Mouse (Mus musculus) limb, embryonic 11.5 days (tissue): ENCODE measurements around the gene Aak1. TPM values are rescaled to one million over a fixed set of nuclear protein-coding genes. Genes with fewer than 3 reads are reported as not detected.

ENCODE experiments used
- ATAC-seq: fragments of 200-750 bp; cut with Nextera tagmentation; 2 replicates; pipeline ENCODE4 v1.8.0; 2017; ENCODE audit warnings: low read depth; ENCODE audit not compliant: insufficient number of reproducible peaks, low FRiP score, low TSS enrichment
- DNase-seq: peaks from one replicate; pipeline ENCODE4 v3.0.0-alpha.2; 2015; ENCODE audit warnings: low spot score
- H3K27ac ChIP-seq: fragments of 300-500 bp; sonication (generic); replicated peaks from 2 replicates; pipeline ENCODE4 v1.5.1; 2014; ENCODE audit warnings: low read depth, mild to moderate bottlenecking, low read length
- H3K27me3 ChIP-seq: fragments of 300-500 bp; sonication (generic); 2 replicates; pipeline ENCODE4 v1.6.1; 2014; ENCODE audit warnings: mild to moderate bottlenecking, low read length, mixed read lengths; ENCODE audit not compliant: control insufficient read depth, insufficient read depth
- H3K36me3 ChIP-seq: fragments of 300-500 bp; sonication (generic); 2 replicates; pipeline ENCODE4 v1.6.1; 2014; ENCODE audit warnings: mild to moderate bottlenecking, low read length, moderate library complexity, mixed read lengths; ENCODE audit not compliant: control insufficient read depth, insufficient read depth
- H3K4me1 ChIP-seq: fragments of 300-500 bp; sonication (generic); 2 replicates; pipeline ENCODE4 v1.6.1; 2014; ENCODE audit warnings: low read length, mixed read lengths; ENCODE audit not compliant: control insufficient read depth, insufficient read depth
- H3K4me2 ChIP-seq: fragments of 300-500 bp; sonication (generic); 2 replicates; pipeline ENCODE4 v1.6.1; 2014; ENCODE audit warnings: low read depth, mild to moderate bottlenecking, moderate library complexity; ENCODE audit not compliant: severe bottlenecking
- H3K4me3 ChIP-seq: fragments of 300-500 bp; sonication (generic); 2 replicates; pipeline ENCODE4 v1.5.1; 2014; ENCODE audit warnings: low read depth, low read length
- H3K9ac ChIP-seq: fragments of 300-500 bp; sonication (generic); 2 replicates; pipeline ENCODE4 v1.6.1; 2014; ENCODE audit warnings: mild to moderate bottlenecking, low read length
- H3K9me3 ChIP-seq: fragments of 300-500 bp; sonication (generic); 2 replicates; pipeline ENCODE4 v1.6.1; 2016; ENCODE audit warnings: low read length; ENCODE audit not compliant: control insufficient read depth
- WGBS: fragments of 180-500 bp; shearing (Covaris S2); extraction: QIAGEN DNeasy Blood & Tissue Kit; methylation state at CpG from one replicate; pipeline ENCODE4 v1.1.7; 2014; 5-methylcytosine and 5-hydroxymethylcytosine counted together
- polyA plus RNA-seq: library from polyadenylated mRNA; unstranded; fragments of >200 nt; fragmentation: Nextera tagmentation; extraction: Ambion mirVana; gene quantifications from 2 replicates; pipeline ENCODE4 v1.2.1, GENCODE M21; 2014

Aak1 gene
- polyA plus RNA-seq, 1 experiment from 2014 or later = 14.1 TPM

DNA sequence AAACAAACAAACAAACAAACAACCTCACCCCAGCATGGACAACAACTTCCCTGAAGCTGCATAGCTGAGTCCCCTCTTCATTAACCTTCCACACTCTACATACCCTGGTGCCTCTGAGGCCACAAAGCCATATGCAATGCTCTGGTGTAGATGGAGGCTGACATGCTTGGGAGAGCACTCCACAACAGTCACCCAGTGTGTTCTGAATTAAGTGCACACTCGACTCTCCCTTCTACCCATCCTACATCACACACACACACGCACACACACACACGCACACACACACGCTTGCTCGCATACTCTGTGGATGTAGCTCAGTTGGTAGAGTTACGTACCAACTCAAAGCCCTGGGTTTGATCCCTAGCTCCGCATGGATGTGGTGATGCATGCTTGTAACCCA is 24.9 kb upstream of the Aak1 start:
- WGBS = 92% methylated on average over 7 of the region's 7 CpGs
- no peak for DNase-seq

DNA sequence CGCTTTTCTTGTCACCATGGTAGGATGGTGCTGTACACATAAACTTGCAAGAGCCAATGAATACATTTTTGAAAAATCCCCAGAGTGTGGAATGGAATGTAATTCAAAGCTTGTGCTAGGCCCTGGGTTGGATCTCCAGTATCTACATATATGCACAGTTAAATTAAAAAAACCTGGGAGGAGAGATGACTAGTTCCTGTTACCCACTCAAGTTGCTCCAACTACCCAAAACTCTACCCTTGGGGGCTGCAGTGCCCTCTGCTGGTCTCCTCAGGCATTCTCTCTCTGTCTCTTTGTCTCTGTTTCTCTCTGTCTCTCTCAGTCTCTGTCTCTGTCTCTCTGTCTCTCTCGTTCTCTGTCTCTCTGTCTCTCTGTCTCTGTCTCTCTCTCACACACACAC is 21.9 kb upstream of the Aak1 start:
- Histone ChIP-seq H3K4me2 (no peak overlapping the region), H3K27ac (no peak overlapping the region), H3K9ac (no peak overlapping the region), H3K4me1 (peaks cover 3% of the 10 kb centered on the region; the same call in 1 of the 2 replicates), H3K9me3 (no peaks in the 10 kb centered on the region), H3K4me3 (no peak overlapping the region), H3K36me3 (no peaks in the 10 kb centered on the region), H3K27me3 (peaks cover 5% of the 10 kb centered on the region)
- ATAC-seq (no peak), DNase-seq (no peak)
- WGBS = 93% methylated on average over 2 of the region's 2 CpGs

More for the DNA sequence above, 24.9 kb upstream of the Aak1 start:
- H3K27ac ChIP-seq = no peak overlapping the region
- H3K36me3 ChIP-seq = no peaks in the 10 kb centered on the region
- no peaks in the 10 kb centered on the region for H3K9me3 ChIP-seq
- H3K4me1 ChIP-seq = peaks cover 7% of the 10 kb centered on the region; the same call in 1 of the 2 replicates
- no peak overlapping the region for H3K9ac ChIP-seq
- no peak for ATAC-seq
- no peak overlapping the region for H3K4me2 ChIP-seq
- peaks cover 5% of the 10 kb centered on the region for H3K27me3 ChIP-seq
- no peak overlapping the region for H3K4me3 ChIP-seq

DNA sequence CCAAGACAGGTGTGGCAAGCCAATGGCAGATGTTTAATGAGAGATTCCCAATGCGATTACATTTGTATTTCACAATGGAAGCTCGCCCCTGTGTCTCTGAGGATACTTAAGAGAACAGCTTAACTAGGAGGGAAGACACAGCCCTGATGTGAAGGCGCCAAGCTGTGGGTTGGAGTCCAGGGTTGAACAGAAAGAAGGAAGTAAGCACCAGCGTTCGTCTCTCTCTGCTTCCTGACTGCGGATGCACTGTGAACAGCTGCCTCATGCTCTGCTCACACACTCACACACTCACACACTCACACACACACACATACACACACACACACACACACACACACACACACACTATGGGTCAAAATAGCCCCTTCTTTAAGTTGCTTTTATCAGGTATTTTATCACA is 19.5 kb upstream of the Aak1 start:
- no peak overlapping the region for H3K4me3 ChIP-seq
- no peaks in the 10 kb centered on the region for H3K27me3 ChIP-seq
- no peak overlapping the region for H3K4me2 ChIP-seq
- H3K9me3 ChIP-seq = no peaks in the 10 kb centered on the region
- ATAC-seq = no peak
- no peak overlapping the region for H3K9ac ChIP-seq
- no peaks in the 10 kb centered on the region for H3K4me1 ChIP-seq
- no peak overlapping the region for H3K27ac ChIP-seq
- DNase-seq = no peak
- 87% methylated on average over 6 of the region's 6 CpGs for WGBS
- no peaks in the 10 kb centered on the region for H3K36me3 ChIP-seq

DNA sequence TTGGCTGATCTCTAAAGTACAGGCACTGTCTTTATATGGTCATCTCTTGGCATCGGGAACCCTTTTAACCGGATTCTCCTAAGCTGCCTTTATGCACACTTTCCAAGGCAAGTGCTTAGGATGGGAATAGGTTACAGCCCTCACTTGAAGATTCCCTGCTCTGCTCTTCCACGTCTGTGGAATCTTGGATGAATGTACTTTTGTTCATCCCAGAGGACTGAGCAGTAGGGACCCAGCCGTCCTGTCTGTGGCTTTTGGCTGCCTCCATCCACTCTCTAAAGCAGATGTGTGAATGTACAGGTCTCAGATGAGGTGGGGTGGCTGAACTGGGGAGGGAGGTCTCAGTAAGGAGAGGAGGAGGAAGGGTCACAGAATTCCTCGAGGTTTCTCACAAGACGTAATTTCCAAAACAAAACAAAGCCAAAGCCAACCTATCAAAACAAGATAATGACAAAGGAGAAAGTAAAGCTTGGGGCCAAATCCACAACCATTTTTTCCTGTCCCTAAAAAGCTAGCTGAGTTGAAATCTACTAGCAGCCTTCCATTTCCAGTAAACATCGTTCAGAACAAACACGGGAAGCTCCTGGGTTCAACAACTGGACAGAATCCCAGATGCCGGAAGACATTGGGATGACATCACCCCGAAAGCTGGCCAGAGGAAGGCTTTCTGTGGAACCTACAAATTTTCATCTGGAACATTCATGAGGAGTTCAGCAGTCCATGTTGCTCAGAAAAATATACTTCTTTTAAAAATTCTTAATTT is 18.4 kb upstream of the Aak1 start:
- no peak for DNase-seq
- Histone ChIP-seq H3K27ac (no peak overlapping the region), H3K4me3 (no peak overlapping the region), H3K4me1 (no peaks in the 10 kb centered on the region), H3K36me3 (no peaks in the 10 kb centered on the region), H3K4me2 (no peak overlapping the region), H3K27me3 (no peaks in the 10 kb centered on the region), H3K9ac (no peak overlapping the region), H3K9me3 (no peaks in the 10 kb centered on the region)
- no peak for ATAC-seq
- WGBS = 83% methylated on average over 10 of the region's 10 CpGs

DNA sequence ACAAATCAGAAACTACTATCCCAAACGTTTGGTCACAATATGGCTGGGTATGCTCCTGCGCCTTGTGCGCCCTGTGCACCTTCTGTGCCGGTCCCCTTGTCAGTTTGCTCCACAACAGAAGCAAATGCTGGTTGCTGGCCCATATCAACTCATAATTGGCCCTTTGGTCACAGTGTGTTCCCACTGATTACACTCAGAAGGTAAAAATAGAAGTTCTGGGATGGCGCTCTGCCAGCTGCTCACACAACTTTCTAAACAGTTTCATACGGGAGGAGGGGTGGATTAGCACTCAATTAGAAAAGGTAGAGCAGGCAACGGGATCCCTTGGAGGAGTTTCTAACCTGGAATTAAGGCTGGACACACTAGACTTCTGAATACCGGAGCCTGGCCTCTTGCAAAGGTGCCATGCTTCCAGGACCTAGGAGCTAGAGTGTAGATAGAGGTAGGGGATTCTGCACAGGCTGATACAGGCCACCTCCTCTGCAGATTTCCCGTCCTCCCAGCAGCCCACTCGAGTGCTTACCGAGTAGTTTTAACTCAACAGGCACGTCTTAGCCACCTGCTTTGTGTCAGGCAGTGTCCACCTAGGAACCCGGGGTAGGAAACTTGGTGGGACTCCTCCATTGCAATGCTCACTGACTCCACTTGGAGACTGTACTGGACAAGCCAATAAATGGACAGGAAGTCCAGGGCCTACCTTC is 16.4 kb upstream of the Aak1 start:
- WGBS = 83% methylated on average over 13 of the region's 13 CpGs
- no peak for ATAC-seq

DNA sequence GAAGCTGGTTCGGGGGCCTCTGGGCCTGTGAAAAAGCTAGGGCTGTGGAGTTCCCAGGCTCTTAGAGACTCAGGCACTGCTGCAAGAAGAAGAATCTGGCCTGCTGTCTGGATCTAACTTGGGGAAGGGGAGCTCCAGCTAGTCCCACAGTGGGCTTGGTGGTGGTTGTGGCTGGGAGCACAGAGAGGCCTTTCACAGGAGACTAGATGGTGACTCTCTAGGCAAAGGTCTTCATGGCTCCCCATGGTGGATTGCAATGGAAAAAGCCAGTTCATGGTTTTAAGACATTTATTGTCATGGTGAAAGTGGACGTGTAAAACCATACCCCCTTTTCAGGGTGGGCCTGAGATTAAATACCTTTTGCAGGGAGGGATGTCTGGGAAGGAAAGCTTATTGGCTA is 10.2 kb upstream of the Aak1 start:
- 67% methylated on average over 2 of the region's 2 CpGs for WGBS
- H3K4me1 ChIP-seq = no peaks in the 10 kb centered on the region
- ATAC-seq = no peak

More for the DNA sequence above, 16.4 kb upstream of the Aak1 start:
- Histone ChIP-seq H3K9ac (no peak overlapping the region), H3K4me1 (no peaks in the 10 kb centered on the region), H3K4me3 (no peak overlapping the region), H3K27ac (no peak overlapping the region), H3K36me3 (no peaks in the 10 kb centered on the region), H3K27me3 (no peaks in the 10 kb centered on the region), H3K9me3 (no peaks in the 10 kb centered on the region), H3K4me2 (no peak overlapping the region)
- no peak for DNase-seq

DNA sequence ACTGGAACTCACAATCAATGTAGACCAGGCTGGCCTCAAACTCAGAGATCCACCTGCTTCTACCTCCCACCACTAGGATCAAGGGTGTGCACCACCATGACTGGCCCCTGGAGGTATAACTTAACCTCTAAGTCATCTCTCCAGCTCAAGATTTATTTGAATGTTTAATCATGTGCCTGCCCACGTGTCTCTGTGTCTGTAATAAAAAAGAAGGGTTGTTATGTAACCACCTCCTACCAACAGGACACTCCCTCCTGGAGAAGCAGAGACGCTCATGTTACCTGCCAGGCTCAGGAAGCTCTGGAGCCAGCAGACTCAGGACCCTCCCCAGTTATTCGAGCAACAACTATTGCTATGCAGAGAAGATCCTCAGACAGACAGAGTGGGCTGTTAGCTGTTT is 7.4 kb upstream of the Aak1 start:
- DNase-seq (no peak), ATAC-seq (no peak)
- 65% methylated on average over 3 of the region's 3 CpGs for WGBS
- H3K36me3 ChIP-seq = no peaks in the 10 kb centered on the region
- no peak overlapping the region for H3K4me2 ChIP-seq
- no peaks in the 10 kb centered on the region for H3K27me3 ChIP-seq
- no peaks in the 10 kb centered on the region for H3K9me3 ChIP-seq
- no peak overlapping the region for H3K27ac ChIP-seq
- H3K9ac ChIP-seq = no peak overlapping the region
- H3K4me1 ChIP-seq = no peaks in the 10 kb centered on the region
- no peak overlapping the region for H3K4me3 ChIP-seq

More for the DNA sequence above, 10.2 kb upstream of the Aak1 start:
- Histone ChIP-seq H3K9ac (no peak overlapping the region), H3K27ac (no peak overlapping the region), H3K9me3 (no peaks in the 10 kb centered on the region), H3K4me3 (no peak overlapping the region), H3K36me3 (no peaks in the 10 kb centered on the region), H3K27me3 (no peaks in the 10 kb centered on the region), H3K4me2 (no peak overlapping the region)
- no peak for DNase-seq

DNA sequence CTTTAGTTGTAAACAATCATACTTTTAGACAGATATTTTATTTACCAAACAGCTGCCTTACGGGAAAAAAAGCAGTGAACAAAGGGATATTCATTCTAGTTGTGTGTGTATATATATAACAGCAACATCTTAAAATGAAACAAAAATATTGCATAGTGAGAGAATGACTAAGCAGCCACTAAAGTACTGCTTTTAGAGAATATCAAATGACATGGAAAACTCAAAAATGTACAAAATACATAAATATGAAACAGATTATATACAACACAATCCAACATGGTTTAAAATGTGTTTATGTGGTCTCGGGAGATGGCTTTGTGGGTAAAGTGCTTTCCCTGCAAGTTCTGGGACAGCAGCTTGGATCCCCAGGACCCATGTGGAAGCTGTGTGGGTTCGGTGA is 5.7 kb upstream of the Aak1 start:
- Histone ChIP-seq H3K36me3 (no peaks in the 10 kb centered on the region), H3K4me2 (no peak overlapping the region), H3K27ac (no peak overlapping the region), H3K9me3 (no peaks in the 10 kb centered on the region), H3K4me1 (no peaks in the 10 kb centered on the region), H3K9ac (no peak overlapping the region), H3K4me3 (no peak overlapping the region), H3K27me3 (no peaks in the 10 kb centered on the region)
- 91% methylated on average over 3 of the region's 3 CpGs for WGBS
- ATAC-seq (no peak), DNase-seq (no peak)
